Mouse (Mus musculus) spleen, adult 2 months (tissue): ENCODE measurements around the gene Gm20388. TPM values are rescaled to one million over a fixed set of nuclear protein-coding genes. Genes with fewer than 3 reads are reported as not detected.
"Not testable (repeated sequence)": the region's sequence is repeated elsewhere in the genome, so short reads cannot be mapped to it uniquely, and the experiment has no call there.

Experiments used
- DNase-seq, 2 experiments: peaks; one replicate each; pipeline versions ENCODE4 v3.0.0 to v3.0.0-alpha.2; 2012 to 2021; ENCODE audit warnings: low spot score in 2 of 2, low read depth in 1 of 2
- H3K27ac ChIP-seq: fragments of 200-500 bp; 2 replicates; pipeline ENCODE4 v1.5.1; 2012; ENCODE audit warnings: low read length, inconsistent platforms; ENCODE audit not compliant: insufficient read depth
- H3K27me3 ChIP-seq: fragments of 200-500 bp; 2 replicates; pipeline ENCODE4 v1.6.1; 2012; ENCODE audit warnings: mild to moderate bottlenecking, moderate library complexity, low read length, inconsistent platforms; ENCODE audit not compliant: control insufficient read depth, insufficient read depth
- H3K36me3 ChIP-seq: fragments of 200-500 bp; 2 replicates; pipeline ENCODE4 v1.6.1; 2012; ENCODE audit warnings: mild to moderate bottlenecking, low read length, inconsistent platforms; ENCODE audit not compliant: control insufficient read depth, insufficient read depth
- H3K4me1 ChIP-seq: fragments of 200-500 bp; 2 replicates; pipeline ENCODE4 v1.6.1; 2011; ENCODE audit warnings: inconsistent platforms; ENCODE audit not compliant: control insufficient read depth, insufficient read depth, insufficient read length
- H3K4me3 ChIP-seq: fragments of 200-500 bp; 2 replicates; pipeline ENCODE4 v1.5.1; 2011; ENCODE audit warnings: mild to moderate bottlenecking, inconsistent platforms; ENCODE audit not compliant: insufficient read depth, insufficient read length; ENCODE audit errors: extremely low read depth
- CTCF ChIP-seq: fragments of 200-500 bp; IDR thresholded peaks from 2 replicates; pipeline ENCODE4 v1.5.1; 2011; ENCODE audit warnings: mild to moderate bottlenecking, inconsistent platforms; ENCODE audit not compliant: insufficient read depth, insufficient read length, insufficient replicate concordance; ENCODE audit errors: extremely low read depth
- POLR2A ChIP-seq: fragments of 200-500 bp; IDR thresholded peaks from 2 replicates; pipeline ENCODE4 v1.6.1; 2011; ENCODE audit warnings: low read depth, low read length, inconsistent platforms
- WGBS: fragments of 180-500 bp; shearing (Covaris S2); methylation state at CpG from one replicate; pipeline ENCODE4 v1.1.7; 2018; 5-methylcytosine and 5-hydroxymethylcytosine counted together
- polyA plus RNA-seq: library from polyadenylated mRNA; depleted of rRNA; stranded (reverse); fragments of >200 nt; gene quantifications from 2 replicates; pipeline ENCODE4 v1.2.3, GENCODE M21; 2012

The Gm20388 gene
- polyA plus RNA-seq, 1 experiment: 26.1 TPM

DNA sequence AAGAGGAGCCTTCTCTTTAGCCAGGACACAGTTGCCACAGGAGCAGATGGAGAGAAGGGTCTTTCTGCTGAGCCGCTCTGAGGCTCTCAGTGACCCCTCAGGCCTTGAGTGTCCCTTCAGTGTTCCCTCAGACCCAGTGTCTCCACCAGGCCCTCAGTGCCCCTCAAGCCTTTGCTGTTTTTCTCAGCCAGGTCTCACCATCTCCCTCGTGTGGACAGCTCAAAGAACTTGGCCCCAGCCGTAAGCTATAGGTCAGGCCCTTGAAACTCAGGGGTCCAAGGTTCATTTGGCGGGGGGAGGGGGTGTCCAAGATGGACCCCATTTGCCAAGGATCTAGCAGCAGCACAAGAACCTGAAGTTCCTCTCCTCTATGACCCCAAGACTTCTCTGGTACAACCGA, 2714.0 kb downstream of the Gm20388 start:
- Histone ChIP-seq H3K4me3 (no peak overlapping the region), H3K27me3 (no peaks in the 10 kb centered on the region), H3K4me1 (peaks cover 4% of the 10 kb centered on the region; the same call in 1 of the 2 replicates), H3K27ac (no peak overlapping the region), H3K36me3 (peaks cover 12% of the 10 kb centered on the region)
- no peak for TF ChIP-seq POLR2A
- 78% methylated on average over 5 of the region's 5 CpGs for WGBS
- no peak for DNase-seq

GRCm38 (mm10) chr8:122625811-122626210, 2715.2 kb downstream of the Gm20388 start:
- TF ChIP-seq POLR2A (no peak), CTCF (no peak)
- no peak for DNase-seq

DNA sequence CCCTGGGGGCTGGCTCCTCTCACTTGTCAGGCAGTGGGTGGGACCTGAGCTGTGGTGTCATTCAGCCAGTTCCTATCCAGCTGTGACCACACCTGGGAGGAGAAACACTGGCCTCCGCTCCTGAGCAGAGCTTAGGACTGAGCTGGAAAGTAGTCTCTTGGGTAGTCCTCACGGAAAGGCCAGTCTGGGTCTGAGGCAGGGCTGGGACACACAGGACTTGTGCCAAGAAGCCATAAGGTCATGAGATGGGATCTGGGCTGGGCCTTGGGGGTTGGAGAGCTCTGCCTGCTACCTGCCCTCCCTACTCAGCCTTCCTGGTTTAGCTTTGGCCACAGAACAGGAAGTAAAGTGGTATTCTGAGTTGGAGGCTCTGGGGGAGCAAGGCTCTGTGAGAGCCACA, 2716.3 kb downstream of the Gm20388 start:
- H3K4me3 ChIP-seq: no peak overlapping the region
- H3K36me3 ChIP-seq: peaks cover 19% of the 10 kb centered on the region
- H3K27ac ChIP-seq: no peak overlapping the region
- 54% methylated on average over 2 of the region's 2 CpGs for WGBS
- no peak for TF ChIP-seq CTCF
- TF ChIP-seq POLR2A: no peak
- DNase-seq: no peak
- peaks cover 4% of the 10 kb centered on the region; the same call in 1 of the 2 replicates for H3K4me1 ChIP-seq
- no peaks in the 10 kb centered on the region for H3K27me3 ChIP-seq

More at GRCm38 (mm10) chr8:122625811-122626210, 2715.2 kb downstream of the Gm20388 start:
- 69% methylated on average over 9 of the region's 9 CpGs for WGBS
- Histone ChIP-seq H3K4me3 (no peak overlapping the region), H3K36me3 (peaks cover 19% of the 10 kb centered on the region), H3K27me3 (no peaks in the 10 kb centered on the region), H3K27ac (no peak overlapping the region), H3K4me1 (peaks cover 4% of the 10 kb centered on the region; the same call in 1 of the 2 replicates)

DNA sequence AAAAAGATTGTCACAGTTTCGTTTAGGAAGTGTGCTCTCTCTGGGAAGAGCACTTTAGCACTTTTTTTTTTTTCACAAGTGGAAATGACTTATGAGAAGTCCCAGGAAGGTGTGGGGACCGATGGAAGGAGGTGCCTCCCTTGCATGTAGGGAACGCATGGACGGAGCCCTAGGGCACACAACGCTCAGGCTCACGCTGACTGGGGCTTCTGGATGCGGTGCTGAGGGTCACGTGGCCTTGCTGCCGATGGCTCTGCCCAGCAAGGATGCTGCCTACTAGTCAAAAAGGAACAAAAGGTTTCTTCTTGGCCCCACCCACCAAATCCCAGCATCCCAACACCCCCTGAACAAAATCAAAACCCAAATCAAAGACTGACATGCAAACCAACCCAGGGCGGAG, 2718.7 kb downstream of the Gm20388 start:
- Histone ChIP-seq H3K4me1 (peaks cover 4% of the 10 kb centered on the region; the same call in 1 of the 2 replicates), H3K27ac (no peak overlapping the region)
- 90% methylated on average over 10 of the region's 10 CpGs for WGBS

DNA sequence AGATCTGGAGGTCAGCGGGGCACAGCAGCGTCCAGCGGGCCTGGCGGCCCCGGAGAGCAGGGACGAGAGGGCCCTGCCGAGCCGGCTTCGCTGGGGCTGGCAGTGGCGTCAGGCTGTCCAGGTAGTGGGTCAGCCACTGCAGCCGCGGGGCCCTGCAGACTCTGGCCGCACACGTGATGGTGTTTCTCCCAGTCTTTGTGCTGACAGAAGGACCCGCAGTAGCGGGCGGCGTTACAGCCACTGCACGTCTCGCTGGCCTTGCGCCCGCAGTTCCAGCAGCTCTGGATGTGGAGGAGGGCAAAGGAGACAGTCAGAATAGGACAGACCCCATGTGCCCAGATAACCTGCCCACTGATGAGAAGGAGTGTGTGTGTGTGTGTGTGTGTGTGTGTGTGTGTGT, 2720.1 kb downstream of the Gm20388 start:
- DNase-seq: no peak
- TF ChIP-seq POLR2A (no peak), CTCF (no peak)
- H3K36me3 ChIP-seq: peaks cover 37% of the 10 kb centered on the region
- no peak overlapping the region for H3K4me3 ChIP-seq
- H3K27ac ChIP-seq: no peak overlapping the region
- peaks cover 4% of the 10 kb centered on the region; the same call in 1 of the 2 replicates for H3K4me1 ChIP-seq
- no peaks in the 10 kb centered on the region for H3K27me3 ChIP-seq
- 93% methylated on average over 22 of the region's 22 CpGs for WGBS

More for the DNA sequence above, 2718.7 kb downstream of the Gm20388 start:
- H3K4me3 ChIP-seq: no peak overlapping the region
- DNase-seq: no peak
- no peaks in the 10 kb centered on the region for H3K27me3 ChIP-seq
- H3K36me3 ChIP-seq: peaks cover 30% of the 10 kb centered on the region
- TF ChIP-seq CTCF (no peak), POLR2A (no peak)

- H3K36me3 ChIP-seq: peaks cover 50% of the 10 kb centered on the region
- not testable (repeated sequence) for H3K27me3 ChIP-seq, H3K4me1 ChIP-seq, H3K27ac ChIP-seq, DNase-seq, H3K4me3 ChIP-seq
- WGBS: 85% methylated on average over 3 of the region's 3 CpGs
Observed at GRCm38 (mm10) chr8:122632134-122632533, 2721.5 kb downstream of the Gm20388 start.

GRCm38 (mm10) chr8:122633205-122633604, 2722.6 kb downstream of the Gm20388 start:
- WGBS: 96% methylated on average over 14 of the region's 14 CpGs
- Histone ChIP-seq H3K36me3 (peaks cover 58% of the 10 kb centered on the region), H3K4me1 (no peaks in the 10 kb centered on the region), H3K27ac (no peak overlapping the region), H3K4me3 (no peak overlapping the region), H3K27me3 (no peaks in the 10 kb centered on the region)
- DNase-seq: no peak
- TF ChIP-seq POLR2A (no peak), CTCF (no peak)
